Comparison of ENCODE assay signal across 8 mouse cellular contexts in the genomic region with DNA sequence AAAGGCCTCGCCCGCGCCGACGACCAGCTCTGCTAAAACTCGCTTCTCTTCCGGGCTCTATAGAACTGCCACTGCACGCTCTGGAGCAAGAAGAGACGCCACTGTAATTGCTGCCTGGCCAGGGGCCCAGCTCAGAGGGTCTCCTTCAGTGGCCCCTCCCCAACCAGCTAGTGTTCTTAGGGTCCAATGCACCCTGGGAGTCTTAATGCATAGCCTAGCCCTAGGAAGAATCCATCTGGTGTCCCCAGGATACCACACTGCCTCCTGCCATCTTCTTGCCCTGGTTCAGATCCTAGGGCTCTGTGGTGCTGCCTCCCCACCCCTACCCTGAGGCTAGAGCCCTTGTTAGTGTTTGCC. TPM values are rescaled to one million over a fixed set of nuclear protein-coding genes. Genes with fewer than 3 reads are reported as not detected.
DNase-seq lines count a peak whose midpoint lies in the region; ATAC-seq and TF ChIP-seq lines count a peak whose summit lies in the region.

No protein-coding gene starts in this region.

- H3K4me1 ChIP-seq in lung, embryonic 14.5 days (ENCODE audit: insufficient read depth) = no peaks in the 10 kb centered on the region; the same call in 1 of the 2 replicates
- H3K4me1 ChIP-seq in forebrain, embryonic 11.5 days (replicated peaks; ENCODE audit: control insufficient read depth, insufficient read depth, low read length) = no peaks in the 10 kb centered on the region; the same call in 1 of the 2 replicates
- H3K4me1 ChIP-seq in intestine, embryonic 16.5 days (ENCODE audit: control insufficient read depth, insufficient read depth, low read length) = no peaks in the 10 kb centered on the region
- no peaks in the 10 kb centered on the region for H3K4me1 ChIP-seq in neural tube, embryonic 11.5 days (ENCODE audit: control insufficient read depth, insufficient read depth, low read length)

- H3K27ac ChIP-seq in lung, embryonic 14.5 days (ENCODE audit: low read depth) = no peak overlapping the region
- H3K27ac ChIP-seq in forebrain, embryonic 11.5 days (ENCODE audit: low read depth, low read length) = no peak overlapping the region
- no peak overlapping the region for H3K27ac ChIP-seq in intestine, embryonic 16.5 days (ENCODE audit: low read length)
- H3K27ac ChIP-seq in neural tube, embryonic 11.5 days (ENCODE audit: low read depth, low read length) = no peak overlapping the region

- peak overlapping the region; percentile 50; the same call in 1 of the 2 replicates for H3K9ac ChIP-seq in lung, embryonic 14.5 days
- peak overlapping the region; percentile 50 for H3K9ac ChIP-seq in forebrain, embryonic 11.5 days (ENCODE audit: low read length)
- peak overlapping the region; percentile 72 for H3K9ac ChIP-seq in intestine, embryonic 16.5 days (ENCODE audit: low read depth, low read length)
- peak overlapping the region; percentile 53 for H3K9ac ChIP-seq in neural tube, embryonic 11.5 days (ENCODE audit: low read length)

- DNase-seq in lung, embryonic 14.5 days = no peak
- no peak for DNase-seq in lung, postnatal 10 days
- DNase-seq in forebrain, embryonic 11.5 days (ENCODE audit: low spot score) = no peak
- DNase-seq in neural tube, embryonic 11.5 days (ENCODE audit: low spot score) = no peak
- no peak for DNase-seq in adrenal gland, adult 2 months
- DNase-seq in thymus, postnatal 4 days = no peak
- DNase-seq in retina, embryonic 14.5 days (ENCODE audit: low spot score) = no peak

- 10% methylated on average over 9 of the region's 9 CpGs for WGBS in lung, embryonic 14.5 days
- 3% methylated on average over 9 of the region's 9 CpGs for WGBS in forebrain, embryonic 11.5 days
- 4% methylated on average over 9 of the region's 9 CpGs for WGBS in intestine, embryonic 16.5 days
- WGBS in neural tube, embryonic 11.5 days = 16% methylated on average over 9 of the region's 9 CpGs

- TF ChIP-seq CTCF in lung, embryonic 14.5 days (IDR thresholded peaks at IDR 0.05; ENCODE audit: low read depth) = no peak

- H3K4me2 ChIP-seq in lung, embryonic 14.5 days = peak overlapping the region; percentile 71
- peak overlapping the region; percentile 74 for H3K4me2 ChIP-seq in forebrain, embryonic 11.5 days (ENCODE audit: low read depth, low read length, severe bottlenecking)
- peak overlapping the region; percentile 79 for H3K4me2 ChIP-seq in intestine, embryonic 16.5 days (ENCODE audit: low read depth, low read length)
- H3K4me2 ChIP-seq in neural tube, embryonic 11.5 days (ENCODE audit: low read depth) = peak overlapping the region; percentile 54

- no peaks in the 10 kb centered on the region for H3K9me3 ChIP-seq in lung, embryonic 14.5 days (ENCODE audit: low read depth, low read length)
- no peaks in the 10 kb centered on the region for H3K9me3 ChIP-seq in forebrain, embryonic 11.5 days (ENCODE audit: control insufficient read depth, low read length)
- no peaks in the 10 kb centered on the region for H3K9me3 ChIP-seq in intestine, embryonic 16.5 days (ENCODE audit: control insufficient read depth, low read length)
- no peaks in the 10 kb centered on the region for H3K9me3 ChIP-seq in neural tube, embryonic 11.5 days (ENCODE audit: control insufficient read depth, low read length)

- H3K27me3 ChIP-seq in lung, embryonic 14.5 days (ENCODE audit: insufficient read depth, low read length) = no peaks in the 10 kb centered on the region
- no peaks in the 10 kb centered on the region for H3K27me3 ChIP-seq in forebrain, embryonic 11.5 days (ENCODE audit: control insufficient read depth, insufficient read depth, low read length)
- no peaks in the 10 kb centered on the region for H3K27me3 ChIP-seq in intestine, embryonic 16.5 days (replicated peaks; ENCODE audit: control insufficient read depth, insufficient read depth, low read length)
- H3K27me3 ChIP-seq in neural tube, embryonic 11.5 days (ENCODE audit: control insufficient read depth, insufficient read depth, low read length) = no peaks in the 10 kb centered on the region

- H3K4me3 ChIP-seq in lung, embryonic 14.5 days (ENCODE audit: low read depth, low read length) = peak overlapping the region; percentile 53
- peak overlapping the region; percentile 41 for H3K4me3 ChIP-seq in forebrain, embryonic 11.5 days (ENCODE audit: low read depth, low read length)
- peak overlapping the region; percentile 58 for H3K4me3 ChIP-seq in intestine, embryonic 16.5 days (ENCODE audit: low read length)
- peak overlapping the region; percentile 37 for H3K4me3 ChIP-seq in neural tube, embryonic 11.5 days (ENCODE audit: low read depth, low read length)

- H3K36me3 ChIP-seq in lung, embryonic 14.5 days (ENCODE audit: insufficient read depth) = peaks cover 17% of the 10 kb centered on the region
- no peaks in the 10 kb centered on the region; the same call in 1 of the 2 replicates for H3K36me3 ChIP-seq in forebrain, embryonic 11.5 days (ENCODE audit: control insufficient read depth, insufficient read depth, low read length)
- H3K36me3 ChIP-seq in intestine, embryonic 16.5 days (ENCODE audit: control insufficient read depth, insufficient read depth, low read length) = 0 out of 2 replicates have a peak, but pooled peaks cover 4% of the 10 kb centered on the region
- 0 out of 2 replicates have a peak, but pooled peaks cover 2% of the 10 kb centered on the region for H3K36me3 ChIP-seq in neural tube, embryonic 11.5 days (ENCODE audit: control insufficient read depth, insufficient read depth, low read length)

- peak; percentile 70 for ATAC-seq in lung, embryonic 14.5 days (ENCODE audit: insufficient read depth)
- peak; percentile 72 for ATAC-seq in forebrain, embryonic 11.5 days (replicated peaks; ENCODE audit: low FRiP score)
- ATAC-seq in intestine, embryonic 16.5 days = no peak; the same call in 1 of the 2 replicates
- peak; percentile 51 for ATAC-seq in neural tube, embryonic 11.5 days (ENCODE audit: insufficient read depth, low FRiP score, low TSS enrichment)

RNA-seq across cellular contexts. Expression of a gene that starts 41.5 kb away (rescaled TPM):
- polyA plus RNA-seq in lung, embryonic 14.5 days (2014; fragmentation: Nextera tagmentation; extraction: Ambion mirVana) = 76.5 and 90.5 TPM in 2 replicates
- polyA plus RNA-seq in forebrain, embryonic 11.5 days (2014; fragmentation: Nextera tagmentation; extraction: Ambion mirVana) = 71.1 and 80.1 TPM in 2 replicates
- 58.8 and 66.4 TPM in 2 replicates for polyA plus RNA-seq in intestine, embryonic 16.5 days (2015; fragmentation: Nextera tagmentation; extraction: Ambion mirVana)
- polyA plus RNA-seq in neural tube, embryonic 11.5 days (2014; fragmentation: Nextera tagmentation; extraction: Ambion mirVana) = 88.4 and 98.9 TPM in 2 replicates
- total RNA-seq in adrenal gland, adult 2 months (2021) = 10 to 100 TPM; 54.2 to 69.9 TPM
- 30.0 and 40.0 TPM in 2 replicates for polyA plus RNA-seq in adrenal gland, adult 2 months (2012; rRNA removed)

RNA-seq across cellular contexts. Expression of a gene that starts 45.8 kb away (rescaled TPM):
- polyA plus RNA-seq in lung, embryonic 14.5 days (2014; fragmentation: Nextera tagmentation; extraction: Ambion mirVana) = 0.04 TPM in 1 of 2 replicates, not detected in the other
- polyA plus RNA-seq in forebrain, embryonic 11.5 days (2014; fragmentation: Nextera tagmentation; extraction: Ambion mirVana) = not detected in 2 replicates
- 8.5 and 10.3 TPM in 2 replicates for polyA plus RNA-seq in intestine, embryonic 16.5 days (2015; fragmentation: Nextera tagmentation; extraction: Ambion mirVana)
- polyA plus RNA-seq in neural tube, embryonic 11.5 days (2014; fragmentation: Nextera tagmentation; extraction: Ambion mirVana) = not detected in 2 replicates
- under 1 TPM; 0.35 to 0.55 TPM for total RNA-seq in adrenal gland, adult 2 months (2021)
- polyA plus RNA-seq in adrenal gland, adult 2 months (2012; rRNA removed) = 0.03 and 0.10 TPM in 2 replicates
